Mouse (Mus musculus) liver, embryonic 14.5 days (tissue): ENCODE results near the gene Slc47a2. TPM values are rescaled to one million over a fixed set of nuclear protein-coding genes. Genes with fewer than 3 reads are reported as not detected.

Experiments
- ATAC-seq: fragments of 200-750 bp; cut with Nextera tagmentation; 2 replicates; pipeline ENCODE4 v1.8.0; 2017; ENCODE audit warnings: moderate number of reproducible peaks, mild to moderate bottlenecking, moderate library complexity; ENCODE audit not compliant: insufficient read depth
- DNase-seq, 3 experiments: peaks; one replicate each; pipeline ENCODE4 v3.0.0-alpha.2; 2012 to 2013; ENCODE audit warnings: low read depth in 3 of 3, low spot score in 3 of 3
- H3K27ac ChIP-seq: fragments of 300-500 bp; sonication (generic); 2 replicates; pipeline ENCODE4 v1.5.1; 2014; ENCODE audit warnings: moderate library complexity, mild to moderate bottlenecking, control low read depth, inconsistent platforms
- H3K27me3 ChIP-seq: fragments of 300-500 bp; sonication (generic); 2 replicates; pipeline ENCODE4 v1.6.1; 2014; ENCODE audit warnings: mild to moderate bottlenecking, low read length, moderate library complexity; ENCODE audit not compliant: control insufficient read depth, insufficient read depth
- H3K36me3 ChIP-seq: fragments of 300-500 bp; sonication (generic); replicated peaks from 2 replicates; pipeline ENCODE4 v1.6.1; 2014; ENCODE audit warnings: low read depth; ENCODE audit not compliant: control insufficient read depth, insufficient read depth
- H3K4me1 ChIP-seq, 2 experiments: fragments of 200-500 bp in 1 of 2; fragments of 300-500 bp in 1 of 2; sonication (generic) in 1 of 2; replicated peaks; 2 replicates each; pipeline ENCODE4 v1.6.1; 2012 to 2014; ENCODE audit warnings: antibody characterized with exemption in 1 of 2, inconsistent platforms in 1 of 2, low read length in 1 of 2; ENCODE audit not compliant: control insufficient read depth in 2 of 2, insufficient read depth in 2 of 2
- H3K4me2 ChIP-seq: fragments of 300-500 bp; sonication (generic); 2 replicates; pipeline ENCODE4 v1.6.1; 2014; ENCODE audit warnings: low read depth, mild to moderate bottlenecking, control low read depth, moderate library complexity
- H3K4me3 ChIP-seq, 2 experiments: fragments of 200-500 bp in 1 of 2; fragments of 300-500 bp in 1 of 2; sonication (generic) in 1 of 2; 2 replicates each; pipeline ENCODE4 v1.5.1; 2012 to 2014; ENCODE audit warnings: low read depth in 2 of 2, low read length in 2 of 2, mild to moderate bottlenecking in 2 of 2, control low read depth in 1 of 2, inconsistent platforms in 1 of 2, moderate library complexity in 1 of 2; ENCODE audit not compliant: insufficient read depth in 1 of 2
- H3K9ac ChIP-seq: fragments of 300-500 bp; sonication (generic); replicated peaks from 2 replicates; pipeline ENCODE4 v1.6.1; 2014; ENCODE audit warnings: mild to moderate bottlenecking, control low read depth, moderate library complexity
- H3K9me3 ChIP-seq: fragments of 300-500 bp; sonication (generic); 2 replicates; pipeline ENCODE4 v1.6.1; 2016; ENCODE audit warnings: low read length, mixed read lengths; ENCODE audit not compliant: control insufficient read depth
- CTCF ChIP-seq: IDR thresholded peaks from 2 replicates; pipeline ENCODE4 v1.5.1; 2016; ENCODE audit warnings: antibody characterized with exemption, low read depth, control low read depth
- EP300 ChIP-seq: IDR thresholded peaks from 2 replicates; pipeline ENCODE4 v1.6.1; 2016; ENCODE audit warnings: antibody characterized with exemption, low read depth
- WGBS: fragments of 180-500 bp; shearing (Covaris S2); extraction: QIAGEN DNeasy Blood & Tissue Kit; methylation state at CpG from one replicate; pipeline ENCODE4 v1.1.7; 2014; ENCODE audit not compliant: insufficient replicate concordance; 5-methylcytosine and 5-hydroxymethylcytosine counted together
- polyA plus RNA-seq, 2 experiments: library from polyadenylated mRNA; depleted of rRNA in 1 of 2; stranded (reverse) in 1 of 2; unstranded in 1 of 2; fragments of >200 nt; fragmentation: Nextera tagmentation in 1 of 2; extraction: Ambion mirVana in 1 of 2; gene quantifications; 2 replicates each; pipeline versions ENCODE4 v1.2.1 to v1.2.3; 2012 to 2014

Slc47a2 gene
- polyA plus RNA-seq, 2 experiments, result 0.10 to 0.21 TPM

- ATAC-seq, result no peak
- Histone ChIP-seq H3K36me3 (no peaks in the 10 kb centered on the region), H3K4me1 (peaks cover 0 to 11% of the 10 kb centered on the region in 2 experiments; a peak in 2 of 4 replicates), H3K9me3 (no peaks in the 10 kb centered on the region), H3K4me3 (no peak overlapping the region), H3K9ac (no peak overlapping the region), H3K27me3 (no peaks in the 10 kb centered on the region), H3K27ac (no peak overlapping the region), H3K4me2 (no peak overlapping the region)
- TF ChIP-seq EP300 (no peak), CTCF (no peak)
- WGBS, result 41% methylated on average over 10 of the region's 10 CpGs
- no peak for DNase-seq
These were observed 21.6 kb downstream of the Slc47a2 start for GRCm38 (mm10) chr11:61320904-61321687.

GRCm38 (mm10) chr11:61319923-61320567 lies 22.6 kb downstream of the Slc47a2 start:
- Histone ChIP-seq H3K27ac (no peak overlapping the region), H3K27me3 (no peaks in the 10 kb centered on the region), H3K9ac (no peak overlapping the region), H3K4me3 (no peak overlapping the region), H3K9me3 (no peaks in the 10 kb centered on the region), H3K4me1 (peaks cover 0 to 11% of the 10 kb centered on the region in 2 experiments; a peak in 2 of 4 replicates), H3K36me3 (no peaks in the 10 kb centered on the region), H3K4me2 (no peak overlapping the region)
- ATAC-seq (peak; percentile 31; the same call in 1 of the 2 replicates), DNase-seq (no peak)
- TF ChIP-seq CTCF, result no peak
- TF ChIP-seq EP300, result no peak
- WGBS, result 42% methylated on average over 3 of the region's 3 CpGs

- ATAC-seq, result no peak
These were observed 23.3 kb downstream of the Slc47a2 start for GRCm38 (mm10) chr11:61319233-61319922.

GRCm38 (mm10) chr11:61316864-61317263 lies 25.8 kb downstream of the Slc47a2 start:
- 40% methylated on average over 2 of the region's 2 CpGs for WGBS
- DNase-seq (no peak), ATAC-seq (no peak)
- TF ChIP-seq EP300, result no peak
- H3K27ac ChIP-seq, result no peak overlapping the region
- no peaks in the 10 kb centered on the region for H3K27me3 ChIP-seq
- no peak overlapping the region for H3K4me3 ChIP-seq
- no peak overlapping the region for H3K9ac ChIP-seq
- no peak overlapping the region for H3K4me2 ChIP-seq
- no peaks in the 10 kb centered on the region for H3K36me3 ChIP-seq
- H3K4me1 ChIP-seq, result peaks cover 0 to 11% of the 10 kb centered on the region in 2 experiments; a peak in 2 of 4 replicates
- no peaks in the 10 kb centered on the region for H3K9me3 ChIP-seq

More at GRCm38 (mm10) chr11:61319233-61319922, 23.3 kb downstream of the Slc47a2 start:
- H3K27ac ChIP-seq, result no peak overlapping the region
- 52% methylated on average over 12 of the region's 12 CpGs for WGBS
- H3K9ac ChIP-seq, result no peak overlapping the region
- no peak for DNase-seq
- H3K4me1 ChIP-seq, result peaks cover 0 to 11% of the 10 kb centered on the region in 2 experiments; a peak in 2 of 4 replicates
- no peak overlapping the region for H3K4me2 ChIP-seq
- H3K27me3 ChIP-seq, result no peaks in the 10 kb centered on the region
- no peaks in the 10 kb centered on the region for H3K36me3 ChIP-seq
- H3K4me3 ChIP-seq, result no peak overlapping the region
- TF ChIP-seq EP300 (no peak), CTCF (no peak)
- H3K9me3 ChIP-seq, result no peaks in the 10 kb centered on the region

GRCm38 (mm10) chr11:61310321-61310720 lies 32.3 kb downstream of the Slc47a2 start:
- H3K9me3 ChIP-seq, result no peaks in the 10 kb centered on the region; the same call in 1 of the 2 replicates
- no peak overlapping the region for H3K9ac ChIP-seq
- DNase-seq (no peak), ATAC-seq (no peak)
- H3K27me3 ChIP-seq, result no peaks in the 10 kb centered on the region
- 45% methylated on average over 7 of the region's 7 CpGs for WGBS
- no peaks in the 10 kb centered on the region for H3K36me3 ChIP-seq
- H3K4me1 ChIP-seq, result peaks cover 0 to 9% of the 10 kb centered on the region in 2 experiments; a peak in 1 of 4 replicates
- H3K27ac ChIP-seq, result no peak overlapping the region
- no peak for TF ChIP-seq EP300
- no peak for TF ChIP-seq CTCF
- no peak overlapping the region for H3K4me2 ChIP-seq
- no peak overlapping the region for H3K4me3 ChIP-seq
